Mouse (Mus musculus): Measurements from ENCODE around the gene Bcar1. TPM values are rescaled to one million over a fixed set of nuclear protein-coding genes. Genes with fewer than 3 reads are reported as not detected.

Gene Bcar1
- polyA plus RNA-seq, 1 experiment from 2014 or later, result 46.6 TPM

GRCm38 (mm10) chr8:111700740-111701139 lies 42.9 kb downstream of the Bcar1 start:
- no peaks in the 10 kb centered on the region for H3K36me3 ChIP-seq (ENCODE audit: control insufficient read depth, insufficient read depth, low read length)
- WGBS (ENCODE audit: insufficient replicate concordance), result 82% methylated on average over 5 of the region's 5 CpGs
- H3K4me1 ChIP-seq (ENCODE audit: control insufficient read depth, insufficient read depth, low read length), result peaks cover 9% of the 10 kb centered on the region

GRCm38 (mm10) chr8:111700201-111700600 lies 43.4 kb downstream of the Bcar1 start:
- Histone ChIP-seq H3K4me2 (no peak overlapping the region), H3K36me3 (ENCODE audit: control insufficient read depth, insufficient read depth, low read length) (no peaks in the 10 kb centered on the region), H3K4me1 (ENCODE audit: control insufficient read depth, insufficient read depth, low read length) (peaks cover 5% of the 10 kb centered on the region), H3K4me3 (ENCODE audit: low read depth, low read length) (no peak overlapping the region), H3K27me3 (ENCODE audit: control insufficient read depth, insufficient read depth, low read length) (no peaks in the 10 kb centered on the region), H3K9ac (ENCODE audit: low read depth, low read length) (no peak overlapping the region), H3K9me3 (replicated peaks; ENCODE audit: control insufficient read depth, low read length) (no peaks in the 10 kb centered on the region), H3K27ac (ENCODE audit: low read depth, low read length) (no peak overlapping the region)
- WGBS (ENCODE audit: insufficient replicate concordance), result 78% methylated on average over 3 of the region's 3 CpGs
- ATAC-seq (replicated peaks; ENCODE audit: insufficient number of reproducible peaks, low FRiP score, low TSS enrichment), result no peak

More at GRCm38 (mm10) chr8:111700740-111701139, 42.9 kb downstream of the Bcar1 start:
- no peak overlapping the region for H3K27ac ChIP-seq (ENCODE audit: low read depth, low read length)
- H3K27me3 ChIP-seq (ENCODE audit: control insufficient read depth, insufficient read depth, low read length), result no peaks in the 10 kb centered on the region
- H3K9ac ChIP-seq (ENCODE audit: low read depth, low read length), result no peak overlapping the region
- H3K4me3 ChIP-seq (ENCODE audit: low read depth, low read length), result no peak overlapping the region
- ATAC-seq (replicated peaks; ENCODE audit: insufficient number of reproducible peaks, low FRiP score, low TSS enrichment), result no peak
- H3K4me2 ChIP-seq, result no peak overlapping the region
- H3K9me3 ChIP-seq (replicated peaks; ENCODE audit: control insufficient read depth, low read length), result no peaks in the 10 kb centered on the region

GRCm38 (mm10) chr8:111699035-111699434 lies 44.6 kb downstream of the Bcar1 start:
- ATAC-seq (replicated peaks; ENCODE audit: insufficient number of reproducible peaks, low FRiP score, low TSS enrichment), result no peak
- H3K27ac ChIP-seq (ENCODE audit: low read depth, low read length), result no peak overlapping the region
- WGBS (ENCODE audit: insufficient replicate concordance), result 37% methylated on average over 1 of the region's 1 CpGs

GRCm38 (mm10) chr8:111697655-111698054 lies 46.0 kb downstream of the Bcar1 start:
- H3K4me1 ChIP-seq (ENCODE audit: control insufficient read depth, insufficient read depth, low read length), result no peaks in the 10 kb centered on the region
- no peak overlapping the region for H3K4me2 ChIP-seq
- ATAC-seq (replicated peaks; ENCODE audit: insufficient number of reproducible peaks, low FRiP score, low TSS enrichment), result no peak
- no peak overlapping the region for H3K27ac ChIP-seq (ENCODE audit: low read depth, low read length)
- H3K36me3 ChIP-seq (ENCODE audit: control insufficient read depth, insufficient read depth, low read length), result no peaks in the 10 kb centered on the region
- H3K9me3 ChIP-seq (replicated peaks; ENCODE audit: control insufficient read depth, low read length), result no peaks in the 10 kb centered on the region
- 71% methylated on average over 10 of the region's 10 CpGs for WGBS (ENCODE audit: insufficient replicate concordance)
- no peak overlapping the region for H3K9ac ChIP-seq (ENCODE audit: low read depth, low read length)
- no peaks in the 10 kb centered on the region for H3K27me3 ChIP-seq (ENCODE audit: control insufficient read depth, insufficient read depth, low read length)
- H3K4me3 ChIP-seq (ENCODE audit: low read depth, low read length), result no peak overlapping the region

More at GRCm38 (mm10) chr8:111699035-111699434, 44.6 kb downstream of the Bcar1 start:
- Histone ChIP-seq H3K9ac (ENCODE audit: low read depth, low read length) (no peak overlapping the region), H3K36me3 (ENCODE audit: control insufficient read depth, insufficient read depth, low read length) (no peaks in the 10 kb centered on the region), H3K9me3 (replicated peaks; ENCODE audit: control insufficient read depth, low read length) (no peaks in the 10 kb centered on the region), H3K4me2 (no peak overlapping the region), H3K27me3 (ENCODE audit: control insufficient read depth, insufficient read depth, low read length) (no peaks in the 10 kb centered on the region), H3K4me3 (ENCODE audit: low read depth, low read length) (no peak overlapping the region), H3K4me1 (ENCODE audit: control insufficient read depth, insufficient read depth, low read length) (no peaks in the 10 kb centered on the region)

GRCm38 (mm10) chr8:111695441-111695840 lies 48.2 kb downstream of the Bcar1 start:
- Histone ChIP-seq H3K4me1 (ENCODE audit: control insufficient read depth, insufficient read depth, low read length) (no peaks in the 10 kb centered on the region), H3K9ac (ENCODE audit: low read depth, low read length) (no peak overlapping the region), H3K4me2 (no peak overlapping the region), H3K27ac (ENCODE audit: low read depth, low read length) (no peak overlapping the region), H3K36me3 (ENCODE audit: control insufficient read depth, insufficient read depth, low read length) (no peaks in the 10 kb centered on the region), H3K27me3 (ENCODE audit: control insufficient read depth, insufficient read depth, low read length) (no peaks in the 10 kb centered on the region), H3K4me3 (ENCODE audit: low read depth, low read length) (no peak overlapping the region), H3K9me3 (replicated peaks; ENCODE audit: control insufficient read depth, low read length) (no peaks in the 10 kb centered on the region)
- 42% methylated on average over 7 of the region's 7 CpGs for WGBS (ENCODE audit: insufficient replicate concordance)
- no peak for ATAC-seq (replicated peaks; ENCODE audit: insufficient number of reproducible peaks, low FRiP score, low TSS enrichment)

- Histone ChIP-seq H3K36me3 (ENCODE audit: control insufficient read depth, insufficient read depth, low read length) (no peaks in the 10 kb centered on the region), H3K4me2 (no peak overlapping the region), H3K9me3 (replicated peaks; ENCODE audit: control insufficient read depth, low read length) (no peaks in the 10 kb centered on the region), H3K9ac (ENCODE audit: low read depth, low read length) (no peak overlapping the region), H3K27ac (ENCODE audit: low read depth, low read length) (no peak overlapping the region), H3K27me3 (ENCODE audit: control insufficient read depth, insufficient read depth, low read length) (no peaks in the 10 kb centered on the region), H3K4me3 (ENCODE audit: low read depth, low read length) (no peak overlapping the region), H3K4me1 (ENCODE audit: control insufficient read depth, insufficient read depth, low read length) (no peaks in the 10 kb centered on the region)
- 0 out of 2 replicates have a peak, but pooled peaks have one; percentile 29 for ATAC-seq (replicated peaks; ENCODE audit: insufficient number of reproducible peaks, low FRiP score, low TSS enrichment)
- 46% methylated on average over 6 of the region's 6 CpGs for WGBS (ENCODE audit: insufficient replicate concordance)
Observed at GRCm38 (mm10) chr8:111693261-111693741, 50.3 kb downstream of the Bcar1 start.

- Histone ChIP-seq H3K27ac (ENCODE audit: low read depth, low read length) (no peak within 1 kb of the TSS), H3K4me2 (no peak within 1 kb of the TSS), H3K4me1 (ENCODE audit: control insufficient read depth, insufficient read depth, low read length) (no peaks in the 10 kb centered on the region), H3K9ac (ENCODE audit: low read depth, low read length) (no peak within 1 kb of the TSS), H3K4me3 (ENCODE audit: low read depth, low read length) (no peak within 1 kb of the TSS), H3K27me3 (ENCODE audit: control insufficient read depth, insufficient read depth, low read length) (no peaks in the 10 kb centered on the region), H3K36me3 (ENCODE audit: control insufficient read depth, insufficient read depth, low read length) (no peaks in the 10 kb centered on the region), H3K9me3 (replicated peaks; ENCODE audit: control insufficient read depth, low read length) (no peaks in the 10 kb centered on the region)
- no peak for ATAC-seq (replicated peaks; ENCODE audit: insufficient number of reproducible peaks, low FRiP score, low TSS enrichment)
- WGBS (ENCODE audit: insufficient replicate concordance), result 70% methylated on average over 2 of the region's 2 CpGs
Observed at GRCm38 (mm10) chr8:111690960-111691445, 52.6 kb downstream of the Bcar1 start, which contains the start of gene Ctrb1. Gene Ctrb1, minus strand, starts transcription at chr8:111691010.

- no peaks in the 10 kb centered on the region for H3K27me3 ChIP-seq (ENCODE audit: control insufficient read depth, insufficient read depth, low read length)
- no peak overlapping the region for H3K4me3 ChIP-seq (ENCODE audit: low read depth, low read length)
- no peak overlapping the region for H3K4me2 ChIP-seq
- no peak overlapping the region for H3K27ac ChIP-seq (ENCODE audit: low read depth, low read length)
- no peak for ATAC-seq (replicated peaks; ENCODE audit: insufficient number of reproducible peaks, low FRiP score, low TSS enrichment)
- no peak overlapping the region for H3K9ac ChIP-seq (ENCODE audit: low read depth, low read length)
- 68% methylated on average over 13 of the region's 13 CpGs for WGBS (ENCODE audit: insufficient replicate concordance)
- H3K4me1 ChIP-seq (ENCODE audit: control insufficient read depth, insufficient read depth, low read length), result no peaks in the 10 kb centered on the region
- no peaks in the 10 kb centered on the region for H3K9me3 ChIP-seq (replicated peaks; ENCODE audit: control insufficient read depth, low read length)
- no peaks in the 10 kb centered on the region for H3K36me3 ChIP-seq (ENCODE audit: control insufficient read depth, insufficient read depth, low read length)
Observed at GRCm38 (mm10) chr8:111686881-111687280, 56.7 kb downstream of the Bcar1 start.

- Histone ChIP-seq H3K36me3 (ENCODE audit: control insufficient read depth, insufficient read depth, low read length) (no peaks in the 10 kb centered on the region), H3K4me1 (ENCODE audit: control insufficient read depth, insufficient read depth, low read length) (no peaks in the 10 kb centered on the region), H3K27ac (ENCODE audit: low read depth, low read length) (no peak overlapping the region), H3K4me3 (ENCODE audit: low read depth, low read length) (no peak overlapping the region), H3K9me3 (replicated peaks; ENCODE audit: control insufficient read depth, low read length) (no peaks in the 10 kb centered on the region), H3K4me2 (no peak overlapping the region), H3K9ac (ENCODE audit: low read depth, low read length) (no peak overlapping the region), H3K27me3 (ENCODE audit: control insufficient read depth, insufficient read depth, low read length) (0 out of 2 replicates have a peak, but pooled peaks cover 2% of the 10 kb centered on the region)
- WGBS (ENCODE audit: insufficient replicate concordance), result 24% methylated on average over 9 of the region's 9 CpGs
- no peak for ATAC-seq (replicated peaks; ENCODE audit: insufficient number of reproducible peaks, low FRiP score, low TSS enrichment)
Observed at GRCm38 (mm10) chr8:111682521-111682920, 61.1 kb downstream of the Bcar1 start.

Data from heart, embryonic 11.5 days (tissue).